Mouse (Mus musculus) ES-E14 (cell line): ENCODE results near the gene Nkx2-5. TPM values are rescaled to one million over a fixed set of nuclear protein-coding genes. Genes with fewer than 3 reads are reported as not detected.

Experiments used
- DNase-seq: peaks from one replicate; pipeline ENCODE4 v3.0.0-alpha.2; 2013; ENCODE audit warnings: low read depth, low spot score
- H3K27ac ChIP-seq: 2 replicates; pipeline ENCODE4 v1.5.1; 2012; ENCODE audit warnings: low read depth, mild to moderate bottlenecking, low read length, moderate library complexity, mixed read lengths; ENCODE audit not compliant: poor library complexity, insufficient read depth, severe bottlenecking
- H3K36me3 ChIP-seq: 2 replicates; pipeline ENCODE4 v1.6.1; 2012; ENCODE audit warnings: mild to moderate bottlenecking, low read length, moderate library complexity, mixed read lengths; ENCODE audit not compliant: control insufficient read depth, poor library complexity, insufficient read depth, severe bottlenecking
- H3K4me1 ChIP-seq, 2 experiments: fragments of 150-350 bp in 1 of 2; sonication (generic) in 1 of 2; 2 replicates each; pipeline ENCODE4 v1.6.1; 2012; ENCODE audit warnings: low read length in 2 of 2, mild to moderate bottlenecking in 1 of 2, mixed read lengths in 1 of 2; ENCODE audit not compliant: control insufficient read depth in 2 of 2, insufficient read depth in 2 of 2, poor library complexity in 1 of 2
- H3K4me3 ChIP-seq, 2 experiments: fragments of 150-350 bp in 1 of 2; sonication (generic) in 1 of 2; 2 replicates each; pipeline ENCODE4 v1.5.1; 2012; ENCODE audit warnings: low read length in 2 of 2, low read depth in 1 of 2, mild to moderate bottlenecking in 1 of 2, mixed read lengths in 1 of 2; ENCODE audit not compliant: insufficient read depth in 1 of 2, poor library complexity in 1 of 2, severe bottlenecking in 1 of 2
- H3K9ac ChIP-seq: 2 replicates; pipeline ENCODE4 v1.6.1; 2012; ENCODE audit warnings: low read depth, mild to moderate bottlenecking, low read length, mixed read lengths; ENCODE audit not compliant: poor library complexity, insufficient read depth, severe bottlenecking
- H3K9me3 ChIP-seq: fragments of 150-350 bp; sonication (generic); 2 replicates; pipeline ENCODE4 v1.6.1; 2012; ENCODE audit warnings: low read depth, mild to moderate bottlenecking, low read length; ENCODE audit not compliant: control insufficient read depth, insufficient read depth
- CHD2 ChIP-seq: IDR thresholded peaks from 2 replicates; pipeline ENCODE4 v1.6.1; 2014; ENCODE audit warnings: mild to moderate bottlenecking, low read depth, low read length, inconsistent platforms
- HCFC1 ChIP-seq: IDR thresholded peaks from 2 replicates; pipeline ENCODE4 v1.6.1; 2012; ENCODE audit warnings: low read length, inconsistent platforms, borderline replicate concordance; ENCODE audit not compliant: insufficient read depth
- MAFK ChIP-seq: IDR thresholded peaks from 2 replicates; pipeline ENCODE4 v1.6.1; 2014; ENCODE audit warnings: mild to moderate bottlenecking, low read depth, low read length, inconsistent platforms; ENCODE audit not compliant: insufficient read depth
- ZC3H11A ChIP-seq: IDR thresholded peaks from 2 replicates; pipeline ENCODE4 v1.6.1; 2012; ENCODE audit warnings: low read depth, mild to moderate bottlenecking, inconsistent platforms, low read length, borderline replicate concordance
- ZNF384 ChIP-seq: IDR thresholded peaks from 2 replicates; pipeline ENCODE4 v1.6.1; 2012; ENCODE audit warnings: low read depth, low read length, inconsistent platforms
- in situ Hi-C, 2 experiments: fragments of 600-800 bp; cut with MboI; formaldehyde crosslinking; loops; one replicate each; pipeline ENCODE4 v1.15.1; 2025; ENCODE audit warnings: low sequenced_read_pairs in 2 of 2, inconsistent platforms in 1 of 2; ENCODE audit not compliant: unreplicated experiment in 2 of 2
- total RNA-seq: library from RNA; depleted of rRNA; stranded (reverse); fragments of 300-350 nt; gene quantifications from 2 replicates; pipeline ENCODE4 v1.2.3, GENCODE M21; 2012

The Nkx2-5 gene
- total RNA-seq, 1 experiment = 3.0 TPM

DNA sequence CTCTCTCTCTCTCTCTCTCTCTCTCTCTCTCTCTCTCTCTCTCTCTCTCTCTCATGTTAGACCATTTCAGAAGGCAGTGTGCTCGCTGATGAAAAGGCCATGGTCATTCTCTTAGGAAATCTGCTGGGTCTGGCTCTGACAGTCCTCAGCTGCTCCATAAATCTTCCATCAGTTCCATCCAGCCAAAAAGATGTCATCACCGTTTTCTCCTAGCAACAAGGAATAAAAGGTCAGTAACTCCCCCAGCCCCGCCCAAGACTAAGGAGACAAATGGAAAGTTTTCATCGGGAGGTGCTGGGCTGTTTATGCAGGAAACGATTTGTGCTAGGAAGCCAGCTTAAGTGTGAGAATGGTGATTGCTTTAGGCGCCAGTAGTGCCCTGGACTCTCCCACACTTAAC is 16.6 kb upstream of the Nkx2-5 start:
- Histone ChIP-seq H3K4me3 (no peak overlapping the region), H3K27ac (no peak overlapping the region), H3K9me3 (no peaks in the 10 kb centered on the region), H3K4me1 (no peaks in the 10 kb centered on the region), H3K9ac (no peak overlapping the region), H3K36me3 (no peaks in the 10 kb centered on the region)
- in situ Hi-C loops = no loop called here
- no peak for TF ChIP-seq CHD2
- no peak for TF ChIP-seq ZC3H11A
- no peak for TF ChIP-seq ZNF384
- no peak for TF ChIP-seq MAFK
- no peak for TF ChIP-seq HCFC1
- no peak for DNase-seq

DNA sequence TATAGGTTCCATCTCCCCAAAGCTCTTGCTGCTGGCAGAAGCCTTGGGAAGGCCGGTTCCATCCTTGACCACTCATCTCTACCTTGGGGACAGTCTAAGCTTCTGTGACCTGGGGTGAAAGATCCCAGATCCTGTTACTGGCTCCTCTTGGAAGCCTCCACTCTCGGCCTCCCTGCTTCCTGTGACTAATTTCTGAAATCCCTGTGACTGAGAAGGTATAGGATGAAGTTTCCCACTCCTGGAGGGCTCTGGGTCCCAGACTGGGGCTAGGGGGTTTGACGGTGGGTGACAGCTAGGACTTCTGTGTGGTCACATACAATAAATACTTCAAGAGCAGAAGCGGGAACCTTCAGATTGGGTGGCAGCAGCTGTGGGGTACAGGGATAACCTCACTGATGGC is 16.1 kb upstream of the Nkx2-5 start:
- H3K9ac ChIP-seq = no peak overlapping the region
- H3K9me3 ChIP-seq = no peaks in the 10 kb centered on the region
- H3K27ac ChIP-seq = no peak overlapping the region
- H3K4me3 ChIP-seq = no peak overlapping the region
- TF ChIP-seq HCFC1 (no peak), MAFK (no peak), ZNF384 (no peak), ZC3H11A (no peak), CHD2 (no peak)
- H3K36me3 ChIP-seq = no peaks in the 10 kb centered on the region
- no peaks in the 10 kb centered on the region for H3K4me1 ChIP-seq
- in situ Hi-C loops = no loop called here
- no peak for DNase-seq

DNA sequence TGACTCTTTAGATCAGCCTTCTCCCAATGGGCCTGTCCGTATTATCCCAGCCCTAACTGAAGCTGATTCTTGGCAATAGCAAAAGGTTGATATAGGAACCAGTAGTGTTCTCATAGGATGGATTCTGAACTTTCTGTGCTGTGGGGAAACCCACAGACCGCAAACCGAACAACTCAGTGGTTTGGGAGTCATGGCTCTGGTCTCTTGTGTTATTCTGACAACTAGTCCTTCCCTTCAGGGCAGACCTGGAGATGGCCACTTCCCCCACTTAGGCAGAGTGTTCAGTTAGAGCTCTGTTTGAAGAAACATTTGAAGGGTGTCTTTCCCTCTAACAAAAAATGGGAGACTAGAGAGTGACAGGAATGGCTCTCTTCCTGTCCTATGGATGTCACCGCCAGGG is 7.5 kb upstream of the Nkx2-5 start:
- TF ChIP-seq CHD2 = no peak
- no peak for TF ChIP-seq ZNF384
- no peak for TF ChIP-seq MAFK
- no peak for TF ChIP-seq HCFC1
- no peak for TF ChIP-seq ZC3H11A
- no peak for DNase-seq
- in situ Hi-C loops = no loop called here

DNA sequence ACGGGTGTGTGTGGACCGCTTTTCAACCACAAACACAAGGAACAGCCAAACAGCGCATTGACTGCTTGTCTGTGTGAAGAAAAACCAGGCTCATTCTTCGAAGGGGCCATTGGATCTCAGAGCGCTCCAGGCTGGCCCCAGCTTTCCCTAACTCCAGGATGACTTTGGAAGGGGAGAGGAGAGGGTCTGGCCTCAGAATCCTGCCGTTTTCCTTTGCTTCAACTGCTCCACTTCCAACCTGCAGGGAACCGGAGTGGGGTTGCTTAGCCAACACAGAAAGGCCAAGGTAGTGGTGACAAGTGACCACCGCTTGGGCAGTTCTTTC is 6.3 kb upstream of the Nkx2-5 start:
- Histone ChIP-seq H3K9ac (no peak overlapping the region), H3K27ac (no peak overlapping the region), H3K4me1 (0 out of 4 replicates have a peak, but pooled peaks cover 1 to 2% of the 10 kb centered on the region in 2 experiments), H3K4me3 (peak overlapping the region; percentile 15 to 44; a peak in 3 of 4 replicates), H3K9me3 (no peaks in the 10 kb centered on the region), H3K36me3 (no peaks in the 10 kb centered on the region)
- in situ Hi-C loops = no loop called here
- TF ChIP-seq HCFC1 (no peak), ZC3H11A (no peak), CHD2 (no peak), MAFK (no peak), ZNF384 (no peak)
- no peak for DNase-seq

More for the DNA sequence above, 7.5 kb upstream of the Nkx2-5 start:
- no peak overlapping the region for H3K27ac ChIP-seq
- 0 out of 4 replicates have a peak, but pooled peaks cover 1 to 2% of the 10 kb centered on the region in 2 experiments for H3K4me1 ChIP-seq
- no peak overlapping the region for H3K9ac ChIP-seq
- H3K9me3 ChIP-seq = no peaks in the 10 kb centered on the region
- no peaks in the 10 kb centered on the region for H3K36me3 ChIP-seq
- no peak overlapping the region for H3K4me3 ChIP-seq
